Comparison of ENCODE assay signal across 8 mouse cellular contexts in genomic region chr11:23007166-23007480, GRCm38 (mm10). TPM values are rescaled to one million over a fixed set of nuclear protein-coding genes. Genes with fewer than 3 reads are reported as not detected.
DNase-seq lines count a peak whose midpoint lies in the region; ATAC-seq lines count a peak whose summit lies in the region.

No protein-coding gene starts in this region.

- H3K4me3 ChIP-seq in lung, embryonic 15.5 days, result peak overlapping the region; percentile 64
- peak overlapping the region; percentile 66 for H3K4me3 ChIP-seq in embryonic facial prominence, embryonic 14.5 days (ENCODE audit: low read depth, low read length)
- H3K4me3 ChIP-seq in limb, embryonic 10.5 days, result peak overlapping the region; percentile 71

- H3K27me3 ChIP-seq in lung, embryonic 15.5 days, result no peaks in the 10 kb centered on the region
- H3K27me3 ChIP-seq in embryonic facial prominence, embryonic 14.5 days (replicated peaks; ENCODE audit: control insufficient read depth, insufficient read depth, low read length), result no peaks in the 10 kb centered on the region
- no peaks in the 10 kb centered on the region for H3K27me3 ChIP-seq in limb, embryonic 10.5 days (ENCODE audit: low read depth, poor library complexity, severe bottlenecking)

- H3K9ac ChIP-seq in lung, embryonic 15.5 days, result peak overlapping the region; percentile 71; the same call in 1 of the 2 replicates
- H3K9ac ChIP-seq in embryonic facial prominence, embryonic 14.5 days (ENCODE audit: low read depth, low read length), result peak overlapping the region; percentile 78

- WGBS in lung, embryonic 15.5 days, result 6% methylated on average over 6 of the region's 6 CpGs
- WGBS in embryonic facial prominence, embryonic 14.5 days, result 4% methylated on average over 6 of the region's 6 CpGs
- 9% methylated on average over 6 of the region's 6 CpGs for WGBS in limb, embryonic 10.5 days

- no peaks in the 10 kb centered on the region for H3K9me3 ChIP-seq in lung, embryonic 15.5 days
- no peaks in the 10 kb centered on the region for H3K9me3 ChIP-seq in embryonic facial prominence, embryonic 14.5 days (ENCODE audit: control insufficient read depth, low read length)
- no peaks in the 10 kb centered on the region for H3K9me3 ChIP-seq in limb, embryonic 10.5 days (replicated peaks)

- no peak for DNase-seq in lung, postnatal 14 days
- no peak for DNase-seq in embryonic facial prominence, embryonic 14.5 days (ENCODE audit: low spot score)
- DNase-seq in limb, embryonic 10.5 days (ENCODE audit: low spot score), result no peak
- DNase-seq in cerebellum, postnatal 25 days, result no peak
- DNase-seq in urinary bladder, adult 2 months (ENCODE audit: low spot score), result no peak

- no peaks in the 10 kb centered on the region for H3K4me1 ChIP-seq in lung, embryonic 15.5 days
- H3K4me1 ChIP-seq in embryonic facial prominence, embryonic 14.5 days (ENCODE audit: control insufficient read depth, insufficient read depth, low read length), result 0 out of 2 replicates have a peak, but pooled peaks cover 5% of the 10 kb centered on the region
- 0 out of 2 replicates have a peak, but pooled peaks cover 8% of the 10 kb centered on the region for H3K4me1 ChIP-seq in limb, embryonic 10.5 days

- peak overlapping the region; percentile 89 for H3K4me2 ChIP-seq in lung, embryonic 15.5 days
- peak overlapping the region; percentile 70 for H3K4me2 ChIP-seq in embryonic facial prominence, embryonic 14.5 days (ENCODE audit: low read depth, low read length)

- H3K36me3 ChIP-seq in lung, embryonic 15.5 days, result peaks cover 29% of the 10 kb centered on the region
- peaks cover 36% of the 10 kb centered on the region for H3K36me3 ChIP-seq in embryonic facial prominence, embryonic 14.5 days (ENCODE audit: control insufficient read depth, insufficient read depth, low read length)
- peaks cover 37% of the 10 kb centered on the region for H3K36me3 ChIP-seq in limb, embryonic 10.5 days

- 0 out of 2 replicates have a peak, but pooled peaks have one; percentile 8 for ATAC-seq in lung, embryonic 15.5 days (ENCODE audit: borderline replicate concordance, extremely low read depth, low FRiP score, low TSS enrichment)
- peak; percentile 50; the same call in 1 of the 2 replicates for ATAC-seq in embryonic facial prominence, embryonic 14.5 days (ENCODE audit: low read depth)
- ATAC-seq in neutrophil, adult 5-6 weeks (ENCODE audit: extremely low read depth, insufficient number of reproducible peaks, low FRiP score, poor library complexity, severe bottlenecking), result peak; percentile 24; the same call in 1 of the 2 replicates
- ATAC-seq in inflammation-experienced regulatory T-cells, adult 6 months, result no peak

- no peak overlapping the region for H3K27ac ChIP-seq in lung, embryonic 15.5 days
- peak overlapping the region; percentile 84 for H3K27ac ChIP-seq in embryonic facial prominence, embryonic 14.5 days (replicated peaks; ENCODE audit: low read depth, low read length)
- no peak overlapping the region for H3K27ac ChIP-seq in limb, embryonic 10.5 days

RNA-seq across cellular contexts. Expression of gene Fam161a, which starts 0.2 kb away (rescaled TPM):
- 5.5 and 5.8 TPM in 2 replicates for polyA plus RNA-seq in lung, embryonic 15.5 days (2015; fragmentation: Nextera tagmentation; extraction: Ambion mirVana)
- polyA plus RNA-seq in embryonic facial prominence, embryonic 14.5 days (2014; fragmentation: Nextera tagmentation; extraction: Ambion mirVana), result 6.7 and 11.8 TPM in 2 replicates
- polyA plus RNA-seq in limb, embryonic 10.5 days (2016; fragmentation: Nextera tagmentation; extraction: Ambion mirVana), result 0.78 and 1.6 TPM in 2 replicates
- 1.9 and 2.5 TPM in 2 replicates for total RNA-seq in neutrophil, adult 5-6 weeks (2017)
- polyA plus RNA-seq in inflammation-experienced regulatory T-cells, adult 6 months (2017; shearing (Covaris generic)), result 1 to 10 TPM; 2.0 to 6.1 (median 2.8) TPM
- polyA plus RNA-seq in urinary bladder, adult 2 months (2012; rRNA removed), result 14.9 and 17.4 TPM in 2 replicates

RNA-seq across cellular contexts. Expression of gene Cct4, which starts 16.8 kb away (rescaled TPM):
- polyA plus RNA-seq in lung, embryonic 15.5 days (2015; fragmentation: Nextera tagmentation; extraction: Ambion mirVana), result 265 and 271 TPM in 2 replicates
- polyA plus RNA-seq in embryonic facial prominence, embryonic 14.5 days (2014; fragmentation: Nextera tagmentation; extraction: Ambion mirVana), result 267 and 291 TPM in 2 replicates
- 402 and 453 TPM in 2 replicates for polyA plus RNA-seq in limb, embryonic 10.5 days (2016; fragmentation: Nextera tagmentation; extraction: Ambion mirVana)
- 115 and 128 TPM in 2 replicates for total RNA-seq in neutrophil, adult 5-6 weeks (2017)
- polyA plus RNA-seq in inflammation-experienced regulatory T-cells, adult 6 months (2017; shearing (Covaris generic)), result 100 to 1,000 TPM; 197 to 230 (median 201) TPM
- 96.2 and 112 TPM in 2 replicates for polyA plus RNA-seq in urinary bladder, adult 2 months (2012; rRNA removed)

RNA-seq across cellular contexts. Expression of gene Commd1, which starts 24.9 kb away (rescaled TPM):
- 368 and 400 TPM in 2 replicates for polyA plus RNA-seq in lung, embryonic 15.5 days (2015; fragmentation: Nextera tagmentation; extraction: Ambion mirVana)
- polyA plus RNA-seq in embryonic facial prominence, embryonic 14.5 days (2014; fragmentation: Nextera tagmentation; extraction: Ambion mirVana), result 374 and 376 TPM in 2 replicates
- polyA plus RNA-seq in limb, embryonic 10.5 days (2016; fragmentation: Nextera tagmentation; extraction: Ambion mirVana), result 376 and 399 TPM in 2 replicates
- total RNA-seq in neutrophil, adult 5-6 weeks (2017), result 13.5 and 13.6 TPM in 2 replicates
- polyA plus RNA-seq in inflammation-experienced regulatory T-cells, adult 6 months (2017; shearing (Covaris generic)), result 100 to 1,000 TPM in 1 of 3 experiments, 10 to 100 TPM in 2; 72.3 to 139 (median 76.1) TPM
- polyA plus RNA-seq in urinary bladder, adult 2 months (2012; rRNA removed), result 68.5 and 79.7 TPM in 2 replicates

RNA-seq across cellular contexts. Expression of gene Gm28048, which starts 25.2 kb away (rescaled TPM):
- polyA plus RNA-seq in lung, embryonic 15.5 days (2015; fragmentation: Nextera tagmentation; extraction: Ambion mirVana), result 14.6 and 16.3 TPM in 2 replicates
- polyA plus RNA-seq in embryonic facial prominence, embryonic 14.5 days (2014; fragmentation: Nextera tagmentation; extraction: Ambion mirVana), result 13.6 and 15.0 TPM in 2 replicates
- 4.1 and 5.2 TPM in 2 replicates for polyA plus RNA-seq in limb, embryonic 10.5 days (2016; fragmentation: Nextera tagmentation; extraction: Ambion mirVana)
- total RNA-seq in neutrophil, adult 5-6 weeks (2017), result 30.1 and 43.8 TPM in 2 replicates
- polyA plus RNA-seq in inflammation-experienced regulatory T-cells, adult 6 months (2017; shearing (Covaris generic)), result 10 to 100 TPM; 32.2 to 37.8 (median 34.9) TPM
- 7.6 and 7.9 TPM in 2 replicates for polyA plus RNA-seq in urinary bladder, adult 2 months (2012; rRNA removed)

RNA-seq across cellular contexts. Expression of gene Zrsr1, which starts 35.3 kb away (rescaled TPM):
- polyA plus RNA-seq in lung, embryonic 15.5 days (2015; fragmentation: Nextera tagmentation; extraction: Ambion mirVana), result 2.8 and 2.9 TPM in 2 replicates
- 3.5 and 3.8 TPM in 2 replicates for polyA plus RNA-seq in embryonic facial prominence, embryonic 14.5 days (2014; fragmentation: Nextera tagmentation; extraction: Ambion mirVana)
- polyA plus RNA-seq in limb, embryonic 10.5 days (2016; fragmentation: Nextera tagmentation; extraction: Ambion mirVana), result 2.2 and 2.4 TPM in 2 replicates
- 84.1 and 96.7 TPM in 2 replicates for total RNA-seq in neutrophil, adult 5-6 weeks (2017)
- 10 to 100 TPM in 1 of 3 experiments, 1 to 10 TPM in 2; 6.2 to 11.1 (median 8.8) TPM for polyA plus RNA-seq in inflammation-experienced regulatory T-cells, adult 6 months (2017; shearing (Covaris generic))
- 20.5 and 27.6 TPM in 2 replicates for polyA plus RNA-seq in urinary bladder, adult 2 months (2012; rRNA removed)
